Mouse (Mus musculus): ENCODE measurements around the gene Skap1.

DNA sequence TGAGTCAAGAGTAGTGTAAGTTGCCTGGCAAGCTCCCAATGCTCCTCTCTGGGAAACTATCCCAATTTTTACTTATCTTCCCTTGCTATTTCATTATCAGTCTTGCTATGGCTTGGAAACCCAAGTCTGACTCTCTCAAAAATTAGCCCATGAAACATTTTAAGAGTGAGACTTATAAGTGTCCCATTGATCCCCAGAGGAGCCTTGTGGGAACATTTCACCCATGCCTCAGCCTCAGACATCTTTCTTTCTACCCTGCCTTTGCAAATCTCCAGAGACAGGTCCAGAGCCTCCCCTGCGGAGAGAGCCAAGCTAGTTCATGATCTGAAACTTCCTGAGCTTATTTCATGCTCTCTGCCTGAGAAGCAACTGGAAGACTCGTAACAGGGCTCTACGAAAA is 167.1 kb downstream of the Skap1 start:
- TF ChIP-seq POLR2A (IDR thresholded peaks at IDR 0.05; ENCODE audit: insufficient read depth, low read length) (no peak), CTCF (IDR thresholded peaks at IDR 0.05; ENCODE audit: low read depth, low read length) (no peak)

All from ES-Bruce4 (cell line).